Mouse (Mus musculus) liver, adult 2 months (tissue): ENCODE data around the gene Pla2g2c. TPM values are rescaled to one million over a fixed set of nuclear protein-coding genes. Genes with fewer than 3 reads are reported as not detected.

Experiments
- DNase-seq: peaks from one replicate; pipeline ENCODE4 v3.0.0-alpha.2; 2011; ENCODE audit warnings: low read depth, low spot score; ENCODE audit errors: extremely low read depth
- H3K27ac ChIP-seq: fragments of 200-500 bp; replicated peaks from 2 replicates; pipeline ENCODE4 v1.5.1; 2012; ENCODE audit warnings: low read depth, mild to moderate bottlenecking, control low read depth, inconsistent platforms, low read length; ENCODE audit not compliant: insufficient read depth
- H3K27me3 ChIP-seq: fragments of 200-500 bp; 2 replicates; pipeline ENCODE4 v1.6.1; 2012; ENCODE audit warnings: mild to moderate bottlenecking, moderate library complexity, low read length, inconsistent platforms; ENCODE audit not compliant: control insufficient read depth, insufficient read depth
- H3K36me3 ChIP-seq: fragments of 200-500 bp; 2 replicates; pipeline ENCODE4 v1.6.1; 2012; ENCODE audit warnings: low read length, inconsistent platforms; ENCODE audit not compliant: control insufficient read depth, insufficient read depth
- H3K4me1 ChIP-seq: fragments of 200-500 bp; 2 replicates; pipeline ENCODE4 v1.6.1; 2011; ENCODE audit warnings: low read length; ENCODE audit not compliant: control insufficient read depth, insufficient read depth
- H3K4me3 ChIP-seq: fragments of 200-500 bp; 2 replicates; pipeline ENCODE4 v1.5.1; 2011; ENCODE audit warnings: low read depth, mild to moderate bottlenecking, control low read depth, low read length, moderate library complexity; ENCODE audit not compliant: insufficient read depth
- H3K79me2 ChIP-seq: fragments of 200-500 bp; 2 replicates; pipeline ENCODE4 v1.6.1; 2012; ENCODE audit warnings: inconsistent platforms, mild to moderate bottlenecking, low read length, moderate library complexity; ENCODE audit not compliant: control insufficient read depth, insufficient read depth
- H3K9ac ChIP-seq: fragments of 200-500 bp; 2 replicates; pipeline ENCODE4 v1.6.1; 2012; ENCODE audit warnings: low read depth, mild to moderate bottlenecking, control low read depth, inconsistent platforms, low read length
- CTCF ChIP-seq: fragments of 200-500 bp; IDR thresholded peaks from 2 replicates; pipeline ENCODE4 v1.5.1; 2011; ENCODE audit warnings: low read depth, low read length, control low read depth
- POLR2A ChIP-seq: fragments of 200-500 bp; IDR thresholded peaks from 2 replicates; pipeline ENCODE4 v1.6.1; 2011; ENCODE audit warnings: low read length, control low read depth; ENCODE audit not compliant: insufficient read depth; ENCODE audit errors: extremely low read depth
- WGBS: fragments of 180-500 bp; shearing (Covaris S2); methylation state at CpG from one replicate; pipeline ENCODE4 v1.1.7; 2018; 5-methylcytosine and 5-hydroxymethylcytosine counted together
- polyA plus RNA-seq: library from polyadenylated mRNA; depleted of rRNA; stranded (reverse); fragments of >200 nt; gene quantifications from 2 replicates; pipeline ENCODE4 v1.2.3, GENCODE M21; 2012
- total RNA-seq: library from RNA; depleted of rRNA; stranded (reverse); fragments of >200 nt; gene quantifications from 2 replicates; pipeline ENCODE4 v1.2.3, GENCODE M21; 2014

Gene Pla2g2c
- total and polyA plus RNA-seq, 2 experiments: not detected

- TF ChIP-seq POLR2A: no peak
- no peak for TF ChIP-seq CTCF
- WGBS: 86% methylated on average over 6 of the region's 6 CpGs
Observed at GRCm38 (mm10) chr4:138775435-138775834, 50.8 kb downstream of the Pla2g2c start, which contains the start of gene Pla2g2d. TSS of gene Pla2g2d (plus strand) at chr4:138775735.

GRCm38 (mm10) chr4:138777417-138778407, 53.1 kb downstream of the Pla2g2c start:
- TF ChIP-seq CTCF (no peak), POLR2A (no peak)
- Histone ChIP-seq H3K36me3 (no peaks in the 10 kb centered on the region), H3K27me3 (no peaks in the 10 kb centered on the region), H3K4me3 (no peak overlapping the region), H3K9ac (no peak overlapping the region), H3K27ac (no peak overlapping the region), H3K4me1 (no peaks in the 10 kb centered on the region), H3K79me2 (no peaks in the 10 kb centered on the region)
- no peak for DNase-seq
- 33% methylated on average over 20 of the region's 20 CpGs for WGBS

More at GRCm38 (mm10) chr4:138775435-138775834, 50.8 kb downstream of the Pla2g2c start, which contains the start of gene Pla2g2d:
- Histone ChIP-seq H3K4me1 (no peaks in the 10 kb centered on the region), H3K27me3 (no peaks in the 10 kb centered on the region), H3K79me2 (no peaks in the 10 kb centered on the region), H3K4me3 (no peak within 1 kb of the TSS), H3K9ac (no peak within 1 kb of the TSS), H3K36me3 (no peaks in the 10 kb centered on the region), H3K27ac (no peak within 1 kb of the TSS)
- DNase-seq: no peak

GRCm38 (mm10) chr4:138780300-138780699, 55.7 kb downstream of the Pla2g2c start:
- DNase-seq: no peak
- Histone ChIP-seq H3K27me3 (no peaks in the 10 kb centered on the region), H3K4me1 (no peaks in the 10 kb centered on the region), H3K9ac (no peak overlapping the region), H3K27ac (no peak overlapping the region), H3K79me2 (no peaks in the 10 kb centered on the region), H3K4me3 (no peak overlapping the region), H3K36me3 (no peaks in the 10 kb centered on the region)
- 80% methylated on average over 5 of the region's 5 CpGs for WGBS
- TF ChIP-seq POLR2A (no peak), CTCF (no peak)

GRCm38 (mm10) chr4:138782098-138782497, 57.5 kb downstream of the Pla2g2c start:
- Histone ChIP-seq H3K27me3 (no peaks in the 10 kb centered on the region), H3K27ac (no peak overlapping the region), H3K4me1 (no peaks in the 10 kb centered on the region), H3K4me3 (no peak overlapping the region), H3K36me3 (no peaks in the 10 kb centered on the region), H3K79me2 (no peaks in the 10 kb centered on the region), H3K9ac (no peak overlapping the region)
- 86% methylated on average over 6 of the region's 6 CpGs for WGBS
- no peak for DNase-seq
- TF ChIP-seq CTCF: no peak
- no peak for TF ChIP-seq POLR2A

GRCm38 (mm10) chr4:138785721-138786120, 61.1 kb downstream of the Pla2g2c start:
- no peaks in the 10 kb centered on the region for H3K79me2 ChIP-seq
- WGBS: 37% methylated on average over 4 of the region's 4 CpGs
- H3K4me1 ChIP-seq: no peaks in the 10 kb centered on the region
- DNase-seq: no peak
- no peaks in the 10 kb centered on the region for H3K36me3 ChIP-seq
- no peaks in the 10 kb centered on the region for H3K27me3 ChIP-seq
- H3K9ac ChIP-seq: no peak overlapping the region
- 0 out of 2 replicates have a peak, but pooled peaks have one; percentile 6 for TF ChIP-seq CTCF
- TF ChIP-seq POLR2A: no peak
- H3K27ac ChIP-seq: no peak overlapping the region; the same call in 1 of the 2 replicates
- H3K4me3 ChIP-seq: no peak overlapping the region
